ENCODE assay signal across 10 mouse cellular contexts in genomic region chr13:31807736-31808115, GRCm38 (mm10). TPM values are rescaled to one million over a fixed set of nuclear protein-coding genes. Genes with fewer than 3 reads are reported as not detected.
DNase-seq lines count a peak whose midpoint lies in the region; ATAC-seq lines count a peak whose summit lies in the region.
"Had no signal": no experiment of that assay in that cellular context is flagged by ENCODE, and none has a peak within 500 bp of the region (broad histone marks: within the 10 kb centered on the region; RNA-seq: fewer than 3 reads in every experiment).

No protein-coding gene starts in this region.

- H3K36me3 ChIP-seq in kidney, embryonic 16.5 days (ENCODE audit: insufficient read depth, low read length) = 0 out of 2 replicates have a peak, but pooled peaks cover 4% of the 10 kb centered on the region
- H3K36me3 ChIP-seq in heart, embryonic 14.5 days (ENCODE audit: control insufficient read depth, insufficient read depth, low read length) = no peaks in the 10 kb centered on the region
- H3K36me3 ChIP-seq in liver, embryonic 15.5 days (replicated peaks) = no peaks in the 10 kb centered on the region

- peaks cover 10% of the 10 kb centered on the region for H3K27me3 ChIP-seq in kidney, embryonic 16.5 days (ENCODE audit: insufficient read depth, low read length)
- H3K27me3 ChIP-seq in heart, embryonic 14.5 days (ENCODE audit: control insufficient read depth, insufficient read depth, low read length) = peaks cover 72% of the 10 kb centered on the region
- H3K27me3 ChIP-seq in liver, embryonic 15.5 days = peaks cover 97% of the 10 kb centered on the region
- H3K27me3 ChIP-seq: Patski had no signal

- H3K27ac ChIP-seq in kidney, embryonic 16.5 days (ENCODE audit: low read length) = peak overlapping the region; percentile 99
- peak overlapping the region; percentile 95 to 96 for H3K27ac ChIP-seq in heart, embryonic 14.5 days (replicated peaks in 1 of 2; ENCODE audit: control insufficient read depth in 1 of 2, insufficient read depth in 1 of 2, low read depth in 2 of 2, low read length in 2 of 2)
- H3K27ac ChIP-seq in liver, embryonic 15.5 days (replicated peaks) = no peak overlapping the region

- H3K9ac ChIP-seq in kidney, embryonic 16.5 days (replicated peaks; ENCODE audit: low read length) = peak overlapping the region; percentile 98
- peak overlapping the region; percentile 88 for H3K9ac ChIP-seq in heart, embryonic 14.5 days (ENCODE audit: low read length)
- no peak overlapping the region for H3K9ac ChIP-seq in liver, embryonic 15.5 days

- peaks cover 32% of the 10 kb centered on the region for H3K4me1 ChIP-seq in kidney, embryonic 16.5 days (ENCODE audit: insufficient read depth, low read length)
- peaks cover 7 to 17% of the 10 kb centered on the region in 2 experiments; a peak in 3 of 4 replicates for H3K4me1 ChIP-seq in heart, embryonic 14.5 days (ENCODE audit: control insufficient read depth in 2 of 2, insufficient read depth in 2 of 2, low read length in 2 of 2)
- H3K4me1 ChIP-seq in liver, embryonic 15.5 days (replicated peaks) = peaks cover 34% of the 10 kb centered on the region

- DNase-seq in kidney, postnatal 10 days = no peak
- DNase-seq in adrenal gland, postnatal 10 days = peak; percentile 53
- DNase-seq in right cerebral cortex, postnatal 36 days (ENCODE audit: low spot score in 2 of 2) = no peak
- DNase-seq in layer of hippocampus, postnatal 14 days (ENCODE audit: low spot score in 2 of 2) = no peak
- no peak for DNase-seq in frontal cortex, postnatal 10 days (ENCODE audit: low spot score in 2 of 2)

- WGBS in kidney, embryonic 16.5 days = under 1% methylated on average over 46 of the region's 47 CpGs
- under 1% methylated on average over 35 of the region's 47 CpGs for WGBS in heart, embryonic 14.5 days
- WGBS in liver, embryonic 15.5 days (ENCODE audit: insufficient replicate concordance) = under 1% methylated on average over 45 of the region's 47 CpGs

- ATAC-seq in kidney, embryonic 16.5 days (ENCODE audit: low FRiP score, low TSS enrichment) = no peak
- no peak for ATAC-seq in heart, embryonic 14.5 days (ENCODE audit: insufficient number of reproducible peaks, insufficient read depth, low FRiP score, low read depth)
- no peak for ATAC-seq in liver, embryonic 15.5 days (ENCODE audit: insufficient read depth)
- ATAC-seq: Patski had no signal

- H3K9me3 ChIP-seq in kidney, embryonic 16.5 days (ENCODE audit: low read length) = no peaks in the 10 kb centered on the region
- no peaks in the 10 kb centered on the region for H3K9me3 ChIP-seq in heart, embryonic 14.5 days (ENCODE audit: control insufficient read depth, low read length)
- no peaks in the 10 kb centered on the region for H3K9me3 ChIP-seq in liver, embryonic 15.5 days (replicated peaks)

- H3K4me3 ChIP-seq in kidney, embryonic 16.5 days (ENCODE audit: low read length) = peak overlapping the region; percentile 87
- peak overlapping the region; percentile 58 to 72 for H3K4me3 ChIP-seq in heart, embryonic 14.5 days (ENCODE audit: control insufficient read depth in 1 of 2, insufficient read depth in 1 of 2, low read depth in 1 of 2, low read length in 2 of 2)
- peak overlapping the region; percentile 51 for H3K4me3 ChIP-seq in liver, embryonic 15.5 days (replicated peaks)

- peak overlapping the region; percentile 83 for H3K4me2 ChIP-seq in kidney, embryonic 16.5 days (replicated peaks; ENCODE audit: low read depth, low read length)
- peak overlapping the region; percentile 98 for H3K4me2 ChIP-seq in heart, embryonic 14.5 days (ENCODE audit: low read length)
- peak overlapping the region; percentile 75 for H3K4me2 ChIP-seq in liver, embryonic 15.5 days

RNA-seq across cellular contexts. Expression of gene Foxc1, which starts 1.3 kb away (rescaled TPM):
- 2.3 and 3.3 TPM in 2 replicates for polyA plus RNA-seq in kidney, embryonic 16.5 days (2015; fragmentation: Nextera tagmentation; extraction: Ambion mirVana)
- total RNA-seq in adrenal gland, postnatal 10 days (2021) = 1 to 10 TPM; 6.7 to 6.9 TPM
- polyA plus RNA-seq in heart, embryonic 14.5 days (2014; fragmentation: Nextera tagmentation; extraction: Ambion mirVana) = 4.3 and 5.0 TPM in 2 replicates
- 0.01 TPM in 1 of 2 replicates, not detected in the other for polyA plus RNA-seq in liver, embryonic 15.5 days (2015; fragmentation: Nextera tagmentation; extraction: Ambion mirVana)
- 1 to 10 TPM; 5.4 to 6.1 TPM for total RNA-seq in layer of hippocampus, postnatal 14 days (2021)
- total RNA-seq: hematopoietic stem cell, adult 5-6 weeks had no signal
